Mouse (Mus musculus) left cerebral cortex, postnatal 14 days (tissue): ENCODE measurements around the gene Map3k5. TPM values are rescaled to one million over a fixed set of nuclear protein-coding genes. Genes with fewer than 3 reads are reported as not detected.

Source experiments
- DNase-seq, 2 experiments: peaks; one replicate each; pipeline ENCODE4 v3.0.0; 2021 to 2022; ENCODE audit warnings: low spot score in 2 of 2, mixed read lengths in 1 of 2
- intact Hi-C: fragments of 180-260 bp; cut with DNase I; formaldehyde crosslinking; loops from one replicate; pipeline ENCODE4 v1.15.1; 2025
- total RNA-seq, 2 experiments: library from RNA; stranded (reverse); gene quantifications; 2 replicates each; pipeline ENCODE4 v1.2.3; 2021

Gene Map3k5
- total RNA-seq, 2 experiments from 2014 or later = 39.9 to 47.5 TPM

GRCm38 (mm10) chr10:19932986-19933385 lies 1.3 kb upstream of the Map3k5 start:
- intact Hi-C loops = loop anchor here (5.0 to 10.0 kb wide), 2 partner anchors 72 to 189 kb away; no protein-coding TSS in a partner anchor
- DNase-seq = no peak

GRCm38 (mm10) chr10:19933511-19934383 lies 525 bp upstream of the Map3k5 start:
- peak; percentile 65 to 77 for DNase-seq
- intact Hi-C loops = loop anchor here (1.0 to 10.0 kb wide), 3 partner anchors 71 to 189 kb away; no protein-coding TSS in a partner anchor

- intact Hi-C loops = loop anchor here (10.0 kb wide), 1 partner anchor 70 kb away; no protein-coding TSS in a partner anchor
Measured at GRCm38 (mm10) chr10:19935295-19935623, 987 bp downstream of the Map3k5 start.

GRCm38 (mm10) chr10:19935821-19936367 lies 1.6 kb downstream of the Map3k5 start:
- intact Hi-C loops = loop anchor here (10.0 kb wide), 1 partner anchor 69 kb away; no protein-coding TSS in a partner anchor
- no peak for DNase-seq

More at GRCm38 (mm10) chr10:19935295-19935623, 987 bp downstream of the Map3k5 start:
- no peak for DNase-seq

- intact Hi-C loops = loop anchor here (10.0 kb wide), 1 partner anchor 68 kb away; no protein-coding TSS in a partner anchor
- DNase-seq = no peak
Measured at GRCm38 (mm10) chr10:19936961-19937708, 2.9 kb downstream of the Map3k5 start.

GRCm38 (mm10) chr10:19938738-19939137 lies 4.5 kb downstream of the Map3k5 start:
- intact Hi-C loops = loop anchor here (10.0 kb wide), 1 partner anchor 66 kb away; no protein-coding TSS in a partner anchor
- no peak for DNase-seq

- intact Hi-C loops = loop anchor here (10.0 kb wide), 1 partner anchor 66 kb away; no protein-coding TSS in a partner anchor
- no peak for DNase-seq
Measured at GRCm38 (mm10) chr10:19939282-19939705, 5.0 kb downstream of the Map3k5 start.

GRCm38 (mm10) chr10:19940127-19940526 lies 5.9 kb downstream of the Map3k5 start:
- DNase-seq = no peak
- intact Hi-C loops = no loop called here

GRCm38 (mm10) chr10:19940626-19941025 lies 6.4 kb downstream of the Map3k5 start:
- peak in 1 of 2 experiments; percentile 17 for DNase-seq
- intact Hi-C loops = no loop called here

- intact Hi-C loops = no loop called here
- DNase-seq = peak; percentile 56 to 62
Measured at GRCm38 (mm10) chr10:19941063-19941462, 6.8 kb downstream of the Map3k5 start.

GRCm38 (mm10) chr10:19941914-19942313 lies 7.6 kb downstream of the Map3k5 start:
- no peak for DNase-seq
- intact Hi-C loops = no loop called here

- intact Hi-C loops = no loop called here
- no peak for DNase-seq
Measured at GRCm38 (mm10) chr10:19942621-19943020, 8.3 kb downstream of the Map3k5 start.

- intact Hi-C loops = no loop called here
- DNase-seq = no peak
Measured at GRCm38 (mm10) chr10:19945651-19946050, 11.4 kb downstream of the Map3k5 start.

GRCm38 (mm10) chr10:19946644-19947043 lies 12.4 kb downstream of the Map3k5 start:
- no peak for DNase-seq
- intact Hi-C loops = no loop called here

- no peak for DNase-seq
- intact Hi-C loops = no loop called here
Measured at GRCm38 (mm10) chr10:19947441-19947840, 13.2 kb downstream of the Map3k5 start.

- no peak for DNase-seq
- intact Hi-C loops = no loop called here
Measured at GRCm38 (mm10) chr10:19947901-19948300, 13.6 kb downstream of the Map3k5 start.

- DNase-seq = no peak
- intact Hi-C loops = no loop called here
Measured at GRCm38 (mm10) chr10:19948381-19948780, 14.1 kb downstream of the Map3k5 start.

GRCm38 (mm10) chr10:19949106-19949505 lies 14.8 kb downstream of the Map3k5 start:
- DNase-seq = no peak
- intact Hi-C loops = no loop called here

GRCm38 (mm10) chr10:19953032-19953761 lies 18.9 kb downstream of the Map3k5 start:
- intact Hi-C loops = no loop called here
- DNase-seq = no peak
